Mouse (Mus musculus): ENCODE measurements at regions not wholly inside any gene's neighbourhood (a gene's known extent, or its start where the extent isn't known, plus 50 kb on each side); places are given as distances from the start of the nearest gene placed in this dataset.

DNA sequence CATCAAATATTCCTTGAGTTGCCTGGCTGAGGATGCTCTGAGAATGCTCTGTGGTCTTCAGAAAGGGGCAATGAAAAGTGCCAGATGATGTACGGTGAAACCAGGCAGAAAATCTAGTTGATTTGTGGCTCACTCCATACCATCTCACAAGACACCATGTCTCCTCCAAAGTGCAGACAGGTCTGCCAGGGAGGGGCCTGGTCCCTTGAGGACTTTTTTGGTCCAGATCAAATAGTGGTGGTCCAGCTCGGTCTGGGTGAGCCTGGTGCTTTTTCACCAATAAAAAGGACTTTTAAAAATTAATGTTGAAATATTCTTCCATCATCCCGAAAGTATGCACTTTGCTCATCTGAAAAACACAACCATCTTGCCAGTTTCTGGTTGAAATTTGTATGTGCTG lies 224.2 kb downstream of the Cog6 start:
- no peak overlapping the region for H3K9ac ChIP-seq (replicated peaks)
- no peak overlapping the region for H3K4me2 ChIP-seq (replicated peaks)
- H3K27me3 ChIP-seq, result no peaks in the 10 kb centered on the region
- 91% methylated on average over 3 of the region's 3 CpGs for WGBS
- H3K9me3 ChIP-seq, result no peaks in the 10 kb centered on the region
- no peak overlapping the region for H3K27ac ChIP-seq (replicated peaks)
- no peaks in the 10 kb centered on the region for H3K36me3 ChIP-seq
- H3K4me3 ChIP-seq, result no peak overlapping the region
- ATAC-seq (replicated peaks), result no peak
- H3K4me1 ChIP-seq, result no peaks in the 10 kb centered on the region

DNA sequence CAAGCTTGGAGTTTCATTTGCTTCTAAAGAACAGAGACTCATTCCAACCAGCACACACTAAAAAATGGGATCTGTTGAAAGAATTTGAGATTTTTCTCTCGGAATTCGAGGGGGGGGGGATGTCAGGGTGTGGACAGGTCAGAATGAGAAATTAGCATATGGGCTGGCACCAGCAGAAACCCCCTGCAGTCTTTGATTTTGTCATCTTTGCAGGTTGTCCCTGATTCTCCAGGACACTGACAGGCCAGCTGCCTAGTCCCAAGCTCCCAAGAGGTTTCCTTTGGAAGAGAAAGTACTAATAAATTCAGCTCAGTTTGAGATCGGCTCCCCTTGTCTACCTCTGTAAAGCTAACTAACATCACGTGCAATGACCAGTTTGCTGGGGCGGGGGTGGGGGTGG lies 224.9 kb downstream of the Cog6 start:
- Histone ChIP-seq H3K27ac (replicated peaks) (no peak overlapping the region), H3K4me1 (peaks cover 4% of the 10 kb centered on the region; the same call in 1 of the 2 replicates), H3K9me3 (no peaks in the 10 kb centered on the region), H3K9ac (replicated peaks) (no peak overlapping the region), H3K4me3 (no peak overlapping the region), H3K27me3 (no peaks in the 10 kb centered on the region), H3K4me2 (replicated peaks) (no peak overlapping the region), H3K36me3 (no peaks in the 10 kb centered on the region)
- no peak for ATAC-seq (replicated peaks)
- WGBS, result 54% methylated on average over 5 of the region's 5 CpGs

DNA sequence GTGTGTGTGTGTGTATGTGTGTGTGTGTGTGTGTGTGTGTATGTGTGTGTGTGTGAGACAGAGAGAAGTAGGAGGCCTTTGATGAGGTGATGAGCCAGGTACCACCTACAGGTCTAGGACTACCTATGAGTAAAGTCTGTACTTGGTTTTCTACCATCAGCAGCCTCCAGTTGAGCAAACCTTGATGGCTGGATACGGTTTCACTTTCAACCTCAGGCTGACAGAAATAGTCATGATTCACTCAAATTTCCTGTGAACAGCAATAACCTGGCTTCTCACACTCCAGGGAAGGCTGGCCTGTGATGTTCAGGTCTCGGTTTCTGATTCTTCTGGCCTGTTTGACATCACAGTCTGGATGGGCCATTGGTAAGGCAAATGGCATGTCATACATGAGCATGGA lies 226.1 kb downstream of the Cog6 start:
- no peak for ATAC-seq (replicated peaks)
- H3K36me3 ChIP-seq, result no peaks in the 10 kb centered on the region
- no peak overlapping the region for H3K27ac ChIP-seq (replicated peaks)
- no peak overlapping the region for H3K9ac ChIP-seq (replicated peaks)
- H3K4me3 ChIP-seq, result no peak overlapping the region
- H3K4me2 ChIP-seq (replicated peaks), result no peak overlapping the region
- H3K27me3 ChIP-seq, result no peaks in the 10 kb centered on the region
- H3K9me3 ChIP-seq, result no peaks in the 10 kb centered on the region
- H3K4me1 ChIP-seq, result peaks cover 6% of the 10 kb centered on the region; the same call in 1 of the 2 replicates
- 87% methylated on average over 2 of the region's 2 CpGs for WGBS

DNA sequence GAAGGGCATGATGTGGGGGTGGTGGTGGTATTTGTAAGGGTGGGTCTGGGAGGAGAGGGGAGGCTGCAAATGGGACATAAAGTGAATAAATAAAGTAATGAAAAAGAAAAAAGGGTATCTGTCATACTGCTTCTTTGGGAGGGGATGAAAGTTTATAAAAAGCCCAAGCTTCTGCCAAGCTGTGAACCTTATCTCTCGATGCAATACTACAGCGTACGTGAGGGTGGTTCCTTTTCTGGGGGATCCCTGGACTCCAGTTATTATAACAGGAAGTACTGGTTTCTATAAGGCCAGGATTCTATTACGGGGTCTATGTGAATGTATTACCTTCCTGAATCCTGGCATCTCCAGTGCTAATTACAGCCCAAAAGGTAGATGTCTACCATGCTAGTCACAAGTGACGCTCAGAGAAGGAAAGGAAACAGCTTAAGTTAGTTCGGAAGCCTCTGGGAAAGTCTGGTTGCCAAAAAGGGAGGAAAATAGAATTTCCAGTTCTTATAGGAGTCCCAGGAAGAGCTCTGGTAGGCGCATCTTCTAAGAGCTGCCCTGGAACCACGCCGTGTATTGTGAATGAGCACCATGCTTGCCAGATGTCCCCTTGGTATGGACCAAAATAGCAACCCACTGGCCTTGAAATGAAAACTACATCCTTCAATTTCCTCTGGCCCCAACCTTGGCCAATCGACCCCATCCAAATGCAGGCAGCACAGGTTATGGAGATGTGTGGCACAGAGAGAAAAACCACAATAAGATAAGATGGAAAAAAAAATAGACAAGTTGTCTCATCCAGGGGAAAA lies 228.9 kb downstream of the Cog6 start:
- Histone ChIP-seq H3K4me1 (peaks cover 6% of the 10 kb centered on the region; the same call in 1 of the 2 replicates), H3K36me3 (no peaks in the 10 kb centered on the region), H3K9ac (replicated peaks) (no peak overlapping the region), H3K9me3 (no peaks in the 10 kb centered on the region), H3K4me3 (no peak overlapping the region), H3K27me3 (no peaks in the 10 kb centered on the region), H3K27ac (replicated peaks) (no peak overlapping the region), H3K4me2 (replicated peaks) (no peak overlapping the region)
- ATAC-seq (replicated peaks), result no peak
- WGBS, result 94% methylated on average over 10 of the region's 10 CpGs

DNA sequence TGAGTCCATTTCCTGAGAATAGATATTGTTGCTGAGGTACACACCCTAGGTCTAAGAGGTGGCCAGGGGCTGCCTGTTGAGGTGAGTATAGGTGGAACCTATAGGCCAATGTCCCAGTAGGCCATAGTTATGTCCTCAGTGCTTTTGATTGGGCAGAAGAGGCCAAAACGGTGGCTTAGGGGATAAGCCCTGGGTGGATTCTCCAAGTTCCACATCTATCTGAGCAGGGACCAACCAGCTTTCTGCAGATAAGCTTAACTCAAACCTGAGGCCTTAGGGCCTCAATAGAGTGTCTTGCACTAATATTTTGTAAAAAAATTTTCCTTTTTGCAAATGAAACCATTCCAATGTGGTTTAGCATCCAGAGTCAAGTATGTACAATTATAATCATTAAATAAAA lies 231.4 kb downstream of the Cog6 start:
- Histone ChIP-seq H3K27ac (replicated peaks) (no peak overlapping the region), H3K4me3 (no peak overlapping the region), H3K36me3 (no peaks in the 10 kb centered on the region), H3K4me2 (replicated peaks) (no peak overlapping the region), H3K9me3 (no peaks in the 10 kb centered on the region), H3K9ac (replicated peaks) (no peak overlapping the region), H3K4me1 (peaks cover 6% of the 10 kb centered on the region; the same call in 1 of the 2 replicates), H3K27me3 (no peaks in the 10 kb centered on the region)
- ATAC-seq (replicated peaks), result no peak
- 64% methylated on average over 1 of the region's 1 CpGs for WGBS

DNA sequence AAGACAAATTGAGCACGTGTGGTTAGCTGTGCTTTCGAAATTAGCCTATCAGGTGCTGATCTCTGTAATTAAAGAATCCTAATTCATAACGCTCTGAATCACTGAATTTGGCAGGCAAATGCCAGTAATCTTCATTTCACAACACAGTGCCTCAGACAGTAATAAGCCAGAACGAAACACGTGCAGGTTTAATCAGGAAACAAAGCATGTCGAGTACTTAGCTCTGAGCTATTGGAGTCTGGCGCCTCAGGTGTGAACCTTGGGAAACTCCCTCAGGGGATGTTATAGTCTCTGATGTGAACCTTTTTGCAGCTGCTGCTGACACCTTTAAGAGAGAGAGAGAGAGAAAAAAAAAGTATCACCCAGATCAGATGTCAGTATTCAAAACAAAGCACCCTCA lies 232.6 kb downstream of the Cog6 start:
- no peaks in the 10 kb centered on the region for H3K36me3 ChIP-seq
- H3K9me3 ChIP-seq, result no peaks in the 10 kb centered on the region
- H3K27me3 ChIP-seq, result no peaks in the 10 kb centered on the region
- H3K4me1 ChIP-seq, result peaks cover 6% of the 10 kb centered on the region; the same call in 1 of the 2 replicates
- no peak overlapping the region for H3K4me2 ChIP-seq (replicated peaks)
- no peak overlapping the region for H3K9ac ChIP-seq (replicated peaks)
- 27% methylated on average over 7 of the region's 7 CpGs for WGBS
- H3K27ac ChIP-seq (replicated peaks), result no peak overlapping the region
- H3K4me3 ChIP-seq, result no peak overlapping the region
- ATAC-seq (replicated peaks), result peak; percentile 87

DNA sequence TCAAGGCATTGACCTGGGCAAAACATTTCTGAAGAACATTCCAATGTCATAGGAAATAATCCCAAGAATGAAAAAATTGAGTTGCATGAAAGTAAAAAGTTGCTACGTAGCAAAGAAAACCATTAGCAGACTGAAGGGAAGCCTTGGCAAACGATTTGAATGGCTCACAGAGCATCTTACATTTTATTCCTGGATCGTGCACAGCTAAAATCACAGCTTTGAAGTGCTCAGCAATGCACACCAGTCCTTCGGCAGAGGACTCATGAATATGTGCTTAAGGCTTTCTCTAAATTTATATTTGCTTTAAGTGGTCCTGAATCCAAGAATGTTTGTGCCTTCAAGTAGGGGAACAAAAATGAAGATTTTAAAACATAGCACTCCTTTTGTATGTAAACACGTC lies 234.5 kb downstream of the Cog6 start:
- WGBS, result 77% methylated on average over 5 of the region's 5 CpGs
- Histone ChIP-seq H3K4me2 (replicated peaks) (no peak overlapping the region), H3K9me3 (no peaks in the 10 kb centered on the region), H3K4me1 (peaks cover 10% of the 10 kb centered on the region; the same call in 1 of the 2 replicates), H3K9ac (replicated peaks) (no peak overlapping the region), H3K36me3 (no peaks in the 10 kb centered on the region), H3K27me3 (no peaks in the 10 kb centered on the region), H3K27ac (replicated peaks) (no peak overlapping the region), H3K4me3 (no peak overlapping the region)
- no peak for ATAC-seq (replicated peaks)

DNA sequence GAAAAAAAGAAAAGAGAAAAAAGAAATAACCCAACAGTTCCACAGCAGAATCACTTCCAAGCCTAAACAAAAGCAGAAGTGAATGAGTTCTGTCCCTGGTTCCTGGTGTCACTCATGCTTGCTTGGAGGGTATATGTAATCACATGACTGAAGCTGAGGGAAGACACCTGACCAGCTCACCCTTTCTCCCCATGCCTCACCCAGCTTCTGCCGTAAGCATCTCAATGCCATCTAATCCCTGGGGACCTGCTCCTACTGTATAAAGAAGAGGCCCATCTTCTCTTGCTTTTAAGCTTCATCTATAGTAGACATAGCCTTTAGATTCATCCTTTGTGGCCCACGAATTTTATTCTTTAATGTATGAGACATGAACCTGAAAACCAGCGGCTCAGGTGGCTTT lies 235.5 kb downstream of the Cog6 start:
- Histone ChIP-seq H3K4me3 (no peak overlapping the region), H3K9ac (replicated peaks) (no peak overlapping the region), H3K4me1 (0 out of 2 replicates have a peak, but pooled peaks cover 4% of the 10 kb centered on the region), H3K4me2 (replicated peaks) (no peak overlapping the region), H3K9me3 (no peaks in the 10 kb centered on the region), H3K27ac (replicated peaks) (no peak overlapping the region), H3K36me3 (no peaks in the 10 kb centered on the region), H3K27me3 (no peaks in the 10 kb centered on the region)
- no peak for ATAC-seq (replicated peaks)
- 85% methylated on average over 3 of the region's 3 CpGs for WGBS

DNA sequence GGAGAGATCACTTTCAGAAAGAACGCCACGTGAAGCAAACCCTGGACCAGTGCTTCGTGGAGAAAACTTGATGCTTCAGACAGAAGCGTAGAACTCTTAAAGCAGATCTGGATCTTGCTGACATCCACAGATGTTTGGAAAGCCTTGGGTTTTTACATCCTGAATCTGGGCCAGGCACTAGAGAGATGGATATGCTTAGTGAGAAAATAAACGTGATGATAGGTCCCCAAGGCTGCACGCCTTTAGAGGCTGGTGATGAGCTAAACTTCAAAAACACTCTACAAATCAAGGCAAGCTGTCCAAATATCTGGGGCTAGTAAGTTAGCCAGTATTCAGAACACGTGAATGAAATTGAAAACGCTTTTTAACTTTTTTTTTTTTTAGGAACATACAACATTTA lies 236.7 kb downstream of the Cog6 start:
- H3K36me3 ChIP-seq, result no peaks in the 10 kb centered on the region
- no peaks in the 10 kb centered on the region for H3K9me3 ChIP-seq
- H3K4me3 ChIP-seq, result no peak overlapping the region
- H3K4me2 ChIP-seq (replicated peaks), result no peak overlapping the region
- WGBS, result 85% methylated on average over 8 of the region's 8 CpGs
- H3K4me1 ChIP-seq, result 0 out of 2 replicates have a peak, but pooled peaks cover 4% of the 10 kb centered on the region
- H3K9ac ChIP-seq (replicated peaks), result no peak overlapping the region
- ATAC-seq (replicated peaks), result no peak
- no peaks in the 10 kb centered on the region for H3K27me3 ChIP-seq
- H3K27ac ChIP-seq (replicated peaks), result no peak overlapping the region

DNA sequence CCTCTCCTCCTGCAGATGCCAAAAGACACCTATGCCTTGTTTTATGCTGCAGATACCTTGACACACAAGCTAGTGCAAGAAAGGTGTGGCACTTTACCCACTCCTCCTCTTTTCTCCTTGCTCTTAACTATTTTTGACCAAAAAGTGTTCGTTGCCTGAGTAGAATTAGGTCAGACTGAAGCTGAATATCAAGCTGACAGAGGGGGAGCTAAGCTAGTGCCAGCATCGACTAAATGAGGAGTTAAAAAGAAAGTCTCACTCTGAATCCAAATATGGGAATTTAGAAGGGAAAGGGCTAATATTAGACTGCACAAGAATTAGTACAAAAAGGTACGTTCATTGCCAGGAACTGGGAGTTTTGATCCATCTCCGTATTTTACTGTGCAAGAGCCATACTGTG lies 241.2 kb downstream of the Cog6 start:
- Histone ChIP-seq H3K36me3 (no peaks in the 10 kb centered on the region), H3K27me3 (no peaks in the 10 kb centered on the region), H3K9me3 (no peaks in the 10 kb centered on the region), H3K4me2 (replicated peaks) (no peak overlapping the region), H3K4me3 (no peak overlapping the region), H3K9ac (replicated peaks) (no peak overlapping the region), H3K27ac (replicated peaks) (no peak overlapping the region), H3K4me1 (0 out of 2 replicates have a peak, but pooled peaks cover 4% of the 10 kb centered on the region)
- no peak for ATAC-seq (replicated peaks)
- 65% methylated on average over 4 of the region's 4 CpGs for WGBS

DNA sequence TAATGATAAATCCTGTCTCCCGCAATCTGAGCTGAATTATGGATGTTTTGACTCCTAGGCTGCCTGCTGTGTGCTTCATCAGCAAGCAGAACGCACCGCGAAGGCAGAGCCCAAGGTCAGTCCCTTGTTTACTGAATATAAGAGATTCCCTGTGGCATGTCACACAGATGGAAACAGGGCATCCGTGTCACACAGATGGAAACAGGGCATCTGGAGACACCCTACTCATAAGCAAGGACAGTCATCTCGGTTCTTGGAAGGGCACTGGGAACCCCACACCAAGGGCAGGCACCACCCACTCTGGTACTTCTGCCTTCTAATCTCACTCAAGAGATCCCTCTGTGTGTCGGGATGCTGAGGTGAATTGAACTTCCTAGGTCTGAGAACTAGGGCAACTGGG lies 241.9 kb downstream of the Cog6 start:
- H3K4me1 ChIP-seq, result 0 out of 2 replicates have a peak, but pooled peaks cover 4% of the 10 kb centered on the region
- H3K27me3 ChIP-seq, result no peaks in the 10 kb centered on the region
- no peak overlapping the region for H3K9ac ChIP-seq (replicated peaks)
- no peaks in the 10 kb centered on the region for H3K36me3 ChIP-seq
- ATAC-seq (replicated peaks), result no peak
- no peak overlapping the region for H3K4me3 ChIP-seq
- no peaks in the 10 kb centered on the region for H3K9me3 ChIP-seq
- no peak overlapping the region for H3K27ac ChIP-seq (replicated peaks)
- WGBS, result 78% methylated on average over 7 of the region's 7 CpGs
- no peak overlapping the region for H3K4me2 ChIP-seq (replicated peaks)

DNA sequence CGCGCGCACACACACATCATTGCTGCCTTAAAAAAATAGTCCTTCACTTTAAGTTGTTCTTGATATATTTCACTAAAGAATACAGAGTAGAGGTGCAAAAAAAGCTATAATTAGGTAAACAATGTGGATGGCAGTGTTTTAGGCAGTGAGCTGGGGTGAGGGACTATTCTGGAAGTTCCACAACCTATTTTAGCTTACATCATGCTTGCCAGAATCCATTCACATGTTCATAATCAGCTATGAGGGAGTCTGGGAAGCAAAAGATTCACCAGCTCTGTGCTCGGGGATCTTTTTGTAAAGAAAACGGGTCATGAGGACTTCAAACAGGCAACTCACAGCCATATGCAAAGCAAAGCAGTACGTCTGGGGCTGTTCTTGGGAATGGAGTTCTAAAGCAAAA lies 242.3 kb downstream of the Cog6 start:
- ATAC-seq (replicated peaks), result no peak

DNA sequence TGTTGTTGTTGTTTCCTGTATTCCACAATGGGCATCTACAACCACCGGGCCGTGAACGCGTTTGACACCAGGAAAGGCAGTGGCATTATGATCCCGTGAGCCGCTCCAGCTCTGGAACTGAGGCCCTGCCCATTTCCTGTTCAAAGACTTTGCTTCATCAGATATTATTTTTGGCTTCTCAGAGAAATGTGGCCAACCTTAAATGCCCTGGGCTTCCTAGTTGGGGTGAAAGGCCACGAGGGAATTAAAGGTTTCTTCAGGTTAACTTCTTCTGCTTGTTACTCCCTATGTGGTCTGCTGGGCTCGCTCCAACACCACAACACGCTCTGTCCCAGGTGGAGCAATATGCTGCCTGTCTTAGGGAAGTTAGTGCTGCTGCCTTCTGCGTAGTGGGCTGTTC lies 249.8 kb downstream of the Cog6 start:
- no peak overlapping the region for H3K4me2 ChIP-seq (replicated peaks)
- no peak overlapping the region for H3K9ac ChIP-seq (replicated peaks)
- ATAC-seq (replicated peaks), result no peak; the same call in 1 of the 2 replicates
- no peak overlapping the region for H3K4me3 ChIP-seq
- no peaks in the 10 kb centered on the region for H3K36me3 ChIP-seq
- H3K27ac ChIP-seq (replicated peaks), result peak overlapping the region; percentile 16; the same call in 1 of the 2 replicates
- peaks cover 15% of the 10 kb centered on the region for H3K4me1 ChIP-seq
- H3K9me3 ChIP-seq, result no peaks in the 10 kb centered on the region
- no peaks in the 10 kb centered on the region for H3K27me3 ChIP-seq
- 52% methylated on average over 10 of the region's 10 CpGs for WGBS

More for the DNA sequence above, 242.3 kb downstream of the Cog6 start:
- Histone ChIP-seq H3K9me3 (no peaks in the 10 kb centered on the region), H3K4me3 (no peak overlapping the region), H3K27me3 (no peaks in the 10 kb centered on the region), H3K4me2 (replicated peaks) (no peak overlapping the region), H3K36me3 (no peaks in the 10 kb centered on the region), H3K27ac (replicated peaks) (no peak overlapping the region), H3K9ac (replicated peaks) (no peak overlapping the region), H3K4me1 (0 out of 2 replicates have a peak, but pooled peaks cover 4% of the 10 kb centered on the region)
- WGBS, result 83% methylated on average over 6 of the region's 6 CpGs

Measured in forebrain, embryonic 15.5 days (tissue).